Mouse (Mus musculus): ENCODE measurements around the gene Tab1. TPM values are rescaled to one million over a fixed set of nuclear protein-coding genes. Genes with fewer than 3 reads are reported as not detected.

Tab1 gene
- total and polyA plus RNA-seq, 3 experiments, result 11.4 to 23.2 (median 19.6) TPM

GRCm38 (mm10) chr15:80163274-80163673 lies 30.3 kb downstream of the Tab1 start:
- no peak for DNase-seq

- no peak for DNase-seq
Observed at GRCm38 (mm10) chr15:80163716-80164115, 30.8 kb downstream of the Tab1 start.

- DNase-seq, result no peak
Observed at GRCm38 (mm10) chr15:80165396-80165795, 32.5 kb downstream of the Tab1 start.

- no peak for DNase-seq
Observed at GRCm38 (mm10) chr15:80169484-80169883, 36.6 kb downstream of the Tab1 start.

GRCm38 (mm10) chr15:80170357-80170756 lies 37.4 kb downstream of the Tab1 start:
- DNase-seq, result no peak

- no peak for DNase-seq
Observed at GRCm38 (mm10) chr15:80171286-80171685, 38.4 kb downstream of the Tab1 start.

- no peak for DNase-seq
Observed at GRCm38 (mm10) chr15:80171791-80172190, 38.9 kb downstream of the Tab1 start.

- DNase-seq, result peak; percentile 47
Observed at GRCm38 (mm10) chr15:80173001-80173771, 40.3 kb downstream of the Tab1 start, which contains the start of gene Mgat3. Gene Mgat3, plus strand, starts transcription at chr15:80173721.

GRCm38 (mm10) chr15:80173781-80174597 lies 41.1 kb downstream of the Tab1 start:
- peak; percentile 25 for DNase-seq

GRCm38 (mm10) chr15:80174598-80174875 lies 41.6 kb downstream of the Tab1 start:
- no peak for DNase-seq

GRCm38 (mm10) chr15:80175316-80175715 lies 42.4 kb downstream of the Tab1 start:
- DNase-seq, result no peak

- no peak for DNase-seq
Observed at GRCm38 (mm10) chr15:80175756-80176155, 42.8 kb downstream of the Tab1 start.

- DNase-seq, result peak; percentile 21
Observed at GRCm38 (mm10) chr15:80181561-80181960, 48.6 kb downstream of the Tab1 start.

GRCm38 (mm10) chr15:80182072-80182700 lies 49.3 kb downstream of the Tab1 start:
- no peak for DNase-seq

GRCm38 (mm10) chr15:80188927-80189326 lies 56.0 kb downstream of the Tab1 start:
- no peak for DNase-seq

GRCm38 (mm10) chr15:80190075-80190474 lies 57.1 kb downstream of the Tab1 start:
- DNase-seq, result no peak

- DNase-seq, result no peak
Observed at GRCm38 (mm10) chr15:80191585-80192245, 58.8 kb downstream of the Tab1 start.

GRCm38 (mm10) chr15:80192246-80192585 lies 59.3 kb downstream of the Tab1 start:
- no peak for DNase-seq

- DNase-seq, result no peak
Observed at GRCm38 (mm10) chr15:80192847-80193246, 59.9 kb downstream of the Tab1 start.

GRCm38 (mm10) chr15:80199556-80199955 lies 66.6 kb downstream of the Tab1 start:
- DNase-seq, result no peak

- no peak for DNase-seq
Observed at GRCm38 (mm10) chr15:80202111-80202775, 69.3 kb downstream of the Tab1 start.

GRCm38 (mm10) chr15:80203406-80203805 lies 70.5 kb downstream of the Tab1 start:
- DNase-seq, result no peak
